Mouse (Mus musculus) ES-Bruce4 (cell line): ENCODE results near the gene Itsn1.
A peak's percentile ranks its signal among the peaks of the same experiment; 100 is the strongest.

Experiments
- CTCF ChIP-seq: IDR thresholded peaks from one replicate; pipeline ENCODE4 v1.8.1; 2011; ENCODE audit warnings: low read depth, low read length
- EP300 ChIP-seq: IDR thresholded peaks from 2 replicates; pipeline ENCODE4 v1.6.1; 2011; ENCODE audit warnings: low read depth, low read length; ENCODE audit not compliant: insufficient read depth
- POLR2A ChIP-seq: IDR thresholded peaks from one replicate; pipeline ENCODE4 v1.8.1; 2011; ENCODE audit warnings: low read length; ENCODE audit not compliant: insufficient read depth

DNA sequence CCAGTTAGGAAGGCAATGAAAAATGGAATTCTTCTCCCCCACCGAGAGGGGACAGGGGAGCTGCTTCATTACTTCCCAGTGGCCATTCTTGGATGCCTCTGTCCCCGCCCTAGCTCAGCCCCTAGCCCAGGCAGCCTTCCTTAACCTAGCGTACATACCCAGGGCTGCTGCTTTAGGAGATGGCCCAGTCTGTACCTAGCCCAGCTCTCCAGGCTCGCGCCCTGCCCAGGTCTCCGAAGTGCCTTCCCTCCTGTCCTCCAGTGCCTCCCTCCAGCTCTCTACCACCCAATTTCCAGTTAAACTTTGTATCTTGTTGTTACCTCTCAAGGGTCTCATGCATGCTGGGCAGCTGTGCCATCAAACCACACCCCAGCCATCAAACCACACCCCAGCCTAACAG is 106.7 kb downstream of the Itsn1 start:
- TF ChIP-seq POLR2A (no peak), CTCF (no peak), EP300 (0 out of 2 replicates have a peak, but pooled peaks have one; percentile 22)
